Mouse (Mus musculus) kidney, postnatal 14 days (tissue): ENCODE data around the gene Tmem143.
"Not testable (repeated sequence)": the region's sequence is repeated elsewhere in the genome, so short reads cannot be mapped to it uniquely, and the experiment has no call there.

Source experiments
- DNase-seq: peaks from one replicate; pipeline ENCODE4 v3.0.0; 2022; ENCODE audit warnings: mixed read lengths

Tmem143 gene

GRCm38 (mm10) chr7:45892651-45893050 lies 4.1 kb upstream of the Tmem143 start:
- DNase-seq, result no peak

GRCm38 (mm10) chr7:45895931-45896516 lies 717 bp upstream of the Tmem143 start:
- no peak for DNase-seq

GRCm38 (mm10) chr7:45897258-45897757 lies 567 bp downstream of the Tmem143 start:
- DNase-seq, result peak; percentile 83

GRCm38 (mm10) chr7:45898125-45898524 lies 1.4 kb downstream of the Tmem143 start:
- DNase-seq, result not testable (repeated sequence)

GRCm38 (mm10) chr7:45901562-45901961 lies 4.8 kb downstream of the Tmem143 start:
- DNase-seq, result peak; percentile 29

- DNase-seq, result no peak
Observed at GRCm38 (mm10) chr7:45902481-45903002, 5.8 kb downstream of the Tmem143 start.

GRCm38 (mm10) chr7:45906622-45907021 lies 9.9 kb downstream of the Tmem143 start:
- no peak for DNase-seq

GRCm38 (mm10) chr7:45908384-45908783 lies 11.6 kb downstream of the Tmem143 start:
- no peak for DNase-seq

GRCm38 (mm10) chr7:45909145-45909544 lies 12.4 kb downstream of the Tmem143 start:
- no peak for DNase-seq

GRCm38 (mm10) chr7:45914067-45914466 lies 17.3 kb downstream of the Tmem143 start:
- DNase-seq, result no peak

- DNase-seq, result no peak
Observed at GRCm38 (mm10) chr7:45915011-45915410, 18.3 kb downstream of the Tmem143 start.

- DNase-seq, result peak; percentile 89
Observed at GRCm38 (mm10) chr7:45916056-45917003, 19.6 kb downstream of the Tmem143 start.

- peak; percentile 48 for DNase-seq
Observed at GRCm38 (mm10) chr7:45917004-45917704, 20.4 kb downstream of the Tmem143 start.

- DNase-seq, result no peak
Observed at GRCm38 (mm10) chr7:45917926-45918325, 21.2 kb downstream of the Tmem143 start.

GRCm38 (mm10) chr7:45919083-45919671 lies 22.4 kb downstream of the Tmem143 start:
- no peak for DNase-seq

GRCm38 (mm10) chr7:45919761-45920160 lies 23.0 kb downstream of the Tmem143 start:
- DNase-seq, result no peak

- DNase-seq, result no peak
Observed at GRCm38 (mm10) chr7:45920583-45921241, 24.0 kb downstream of the Tmem143 start.

GRCm38 (mm10) chr7:45921242-45921621 lies 24.5 kb downstream of the Tmem143 start, which contains the start of gene Emp3:
Gene Emp3 (minus strand): TSS chr7:45921404.
- peak; percentile 63 for DNase-seq

- DNase-seq, result no peak
Observed at GRCm38 (mm10) chr7:45921950-45922600, 25.3 kb downstream of the Tmem143 start.

- peak; percentile 97 for DNase-seq
Observed at GRCm38 (mm10) chr7:45922928-45923761, 26.4 kb downstream of the Tmem143 start.
